Mouse (Mus musculus): ENCODE measurements around the gene Ccser2.

- no peak for TF ChIP-seq CTCF (IDR thresholded peaks at IDR 0.05; ENCODE audit: borderline replicate concordance, extremely low read depth, insufficient read depth, insufficient read length)
- no peak for TF ChIP-seq POLR2A (IDR thresholded peaks at IDR 0.05; ENCODE audit: borderline replicate concordance, extremely low read depth, insufficient read depth, insufficient read length, poor library complexity, severe bottlenecking)
These were observed 56.8 kb downstream of the Ccser2 start for GRCm38 (mm10) chr14:36911738-36912137.

All from brain, embryonic 14.5 days (tissue).